Mouse (Mus musculus): ENCODE measurements around the gene Syn1.

DNA sequence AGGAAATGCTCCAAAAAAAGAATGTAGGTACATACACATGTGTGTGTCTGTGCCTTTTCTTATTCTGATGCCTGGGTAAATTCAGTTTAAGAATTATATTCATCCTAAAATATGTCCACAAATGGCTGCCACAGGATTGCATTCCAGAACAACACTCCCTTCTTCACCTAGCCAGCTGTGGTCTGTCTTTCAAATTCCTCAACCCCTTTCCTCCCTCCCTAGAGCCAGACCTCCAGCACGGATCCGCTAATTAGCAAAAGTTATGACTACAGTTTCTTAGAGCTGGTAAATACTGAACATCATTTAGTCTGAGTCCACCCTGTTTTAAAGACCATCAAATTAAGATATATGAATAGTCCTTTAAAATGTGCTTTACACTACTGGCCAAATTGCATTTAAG lies 73.0 kb downstream of the Syn1 start:
- TF ChIP-seq ZC3H11A (IDR thresholded peaks at IDR 0.05; ENCODE audit: borderline replicate concordance, low read depth, low read length) (no peak), HCFC1 (IDR thresholded peaks at IDR 0.05; ENCODE audit: borderline replicate concordance, insufficient read depth, low read length) (no peak), MAFK (IDR thresholded peaks at IDR 0.05; ENCODE audit: insufficient read depth, low read depth, low read length) (no peak), CHD2 (IDR thresholded peaks at IDR 0.05; ENCODE audit: low read depth, low read length) (no peak)

Data from ES-E14 (cell line).